Mouse (Mus musculus): Measurements from ENCODE around the gene Fstl3. TPM values are rescaled to one million over a fixed set of nuclear protein-coding genes. Genes with fewer than 3 reads are reported as not detected.

The Fstl3 gene
- polyA plus RNA-seq, 1 experiment from 2014 or later, result 1.3 TPM

GRCm38 (mm10) chr10:79766001-79766507, 11.0 kb upstream of the Fstl3 start:
- H3K9ac ChIP-seq, result peak overlapping the region; percentile 95
- peak overlapping the region; percentile 94 for H3K27ac ChIP-seq
- peak overlapping the region; percentile 91 for H3K4me3 ChIP-seq
- ATAC-seq (ENCODE audit: low FRiP score), result peak; percentile 9
- no peaks in the 10 kb centered on the region for H3K9me3 ChIP-seq
- peaks cover 23% of the 10 kb centered on the region for H3K36me3 ChIP-seq
- WGBS, result 9% methylated on average over 16 of the region's 16 CpGs
- H3K4me2 ChIP-seq, result peak overlapping the region; percentile 97
- peaks cover 46% of the 10 kb centered on the region for H3K4me1 ChIP-seq (replicated peaks)
- H3K27me3 ChIP-seq, result peaks cover 7% of the 10 kb centered on the region; the same call in 1 of the 2 replicates

- Histone ChIP-seq H3K4me2 (peak within 1 kb of the TSS; percentile 97), H3K4me1 (replicated peaks) (peaks cover 46% of the 10 kb centered on the region), H3K27ac (peak within 1 kb of the TSS; percentile 94), H3K9ac (peak within 1 kb of the TSS; percentile 95), H3K4me3 (peak within 1 kb of the TSS; percentile 91), H3K9me3 (no peaks in the 10 kb centered on the region), H3K36me3 (peaks cover 17% of the 10 kb centered on the region), H3K27me3 (peaks cover 8% of the 10 kb centered on the region; the same call in 1 of the 2 replicates)
- peak; percentile 89 for ATAC-seq (ENCODE audit: low FRiP score)
- under 1% methylated on average over 101 of the region's 101 CpGs for WGBS
Measured at GRCm38 (mm10) chr10:79766508-79767325, 10.4 kb upstream of the Fstl3 start, which contains the start of gene Rnf126. TSS of gene Rnf126 (minus strand) at chr10:79766952.

- H3K36me3 ChIP-seq, result peaks cover 8% of the 10 kb centered on the region
- H3K4me1 ChIP-seq (replicated peaks), result peaks cover 46% of the 10 kb centered on the region
- no peaks in the 10 kb centered on the region for H3K9me3 ChIP-seq
- ATAC-seq (ENCODE audit: low FRiP score), result peak; percentile 88
- peak overlapping the region; percentile 91 for H3K4me3 ChIP-seq
- peaks cover 8% of the 10 kb centered on the region; the same call in 1 of the 2 replicates for H3K27me3 ChIP-seq
- WGBS, result 11% methylated on average over 40 of the region's 40 CpGs
- H3K9ac ChIP-seq, result peak overlapping the region; percentile 95
- peak overlapping the region; percentile 94 for H3K27ac ChIP-seq
- peak overlapping the region; percentile 97 for H3K4me2 ChIP-seq
Measured at GRCm38 (mm10) chr10:79767372-79768244, 9.5 kb upstream of the Fstl3 start.

GRCm38 (mm10) chr10:79768400-79768799, 8.7 kb upstream of the Fstl3 start:
- no peaks in the 10 kb centered on the region for H3K9me3 ChIP-seq
- no peak overlapping the region for H3K9ac ChIP-seq
- H3K4me1 ChIP-seq (replicated peaks), result peaks cover 40% of the 10 kb centered on the region
- peaks cover 8% of the 10 kb centered on the region; the same call in 1 of the 2 replicates for H3K27me3 ChIP-seq
- peak overlapping the region; percentile 94; the same call in 1 of the 2 replicates for H3K27ac ChIP-seq
- H3K36me3 ChIP-seq, result no peaks in the 10 kb centered on the region
- 2% methylated on average over 5 of the region's 5 CpGs for WGBS
- peak overlapping the region; percentile 97; the same call in 1 of the 2 replicates for H3K4me2 ChIP-seq
- no peak for ATAC-seq (ENCODE audit: low FRiP score)
- H3K4me3 ChIP-seq, result no peak overlapping the region

GRCm38 (mm10) chr10:79769329-79769728, 7.7 kb upstream of the Fstl3 start:
- ATAC-seq (ENCODE audit: low FRiP score), result no peak
- Histone ChIP-seq H3K36me3 (no peaks in the 10 kb centered on the region), H3K4me2 (no peak overlapping the region), H3K9me3 (no peaks in the 10 kb centered on the region), H3K27me3 (peaks cover 8% of the 10 kb centered on the region; the same call in 1 of the 2 replicates), H3K9ac (no peak overlapping the region), H3K4me1 (replicated peaks) (peaks cover 30% of the 10 kb centered on the region), H3K4me3 (no peak overlapping the region), H3K27ac (no peak overlapping the region)
- WGBS, result 25% methylated on average over 4 of the region's 4 CpGs

- Histone ChIP-seq H3K9ac (no peak overlapping the region), H3K36me3 (no peaks in the 10 kb centered on the region), H3K4me2 (no peak overlapping the region), H3K4me1 (replicated peaks) (peaks cover 17% of the 10 kb centered on the region), H3K27ac (no peak overlapping the region), H3K9me3 (no peaks in the 10 kb centered on the region), H3K27me3 (peaks cover 26% of the 10 kb centered on the region), H3K4me3 (no peak overlapping the region)
- 98% methylated on average over 3 of the region's 3 CpGs for WGBS
- no peak for ATAC-seq (ENCODE audit: low FRiP score)
Measured at GRCm38 (mm10) chr10:79772320-79772719, 4.8 kb upstream of the Fstl3 start.

GRCm38 (mm10) chr10:79773208-79773607, 3.9 kb upstream of the Fstl3 start:
- no peak for ATAC-seq (ENCODE audit: low FRiP score)
- peaks cover 35% of the 10 kb centered on the region for H3K27me3 ChIP-seq

GRCm38 (mm10) chr10:79774486-79775279, 2.4 kb upstream of the Fstl3 start:
- Histone ChIP-seq H3K9ac (no peak overlapping the region), H3K9me3 (no peaks in the 10 kb centered on the region), H3K27me3 (peaks cover 50% of the 10 kb centered on the region), H3K27ac (no peak overlapping the region), H3K4me2 (no peak overlapping the region), H3K4me1 (replicated peaks) (peaks cover 23% of the 10 kb centered on the region), H3K4me3 (no peak overlapping the region), H3K36me3 (no peaks in the 10 kb centered on the region)
- no peak for ATAC-seq (ENCODE audit: low FRiP score)
- 56% methylated on average over 5 of the region's 5 CpGs for WGBS

More at GRCm38 (mm10) chr10:79773208-79773607, 3.9 kb upstream of the Fstl3 start:
- no peaks in the 10 kb centered on the region for H3K9me3 ChIP-seq
- no peaks in the 10 kb centered on the region for H3K36me3 ChIP-seq
- no peak overlapping the region for H3K27ac ChIP-seq
- 93% methylated on average over 2 of the region's 2 CpGs for WGBS
- no peak overlapping the region for H3K4me2 ChIP-seq
- H3K9ac ChIP-seq, result no peak overlapping the region
- peaks cover 16% of the 10 kb centered on the region for H3K4me1 ChIP-seq (replicated peaks)
- no peak overlapping the region for H3K4me3 ChIP-seq

GRCm38 (mm10) chr10:79778006-79778405, 934 bp downstream of the Fstl3 start:
- H3K9me3 ChIP-seq, result no peaks in the 10 kb centered on the region
- no peak overlapping the region for H3K9ac ChIP-seq
- no peaks in the 10 kb centered on the region for H3K36me3 ChIP-seq
- H3K4me2 ChIP-seq, result no peak overlapping the region
- WGBS, result 10% methylated on average over 15 of the region's 15 CpGs
- peaks cover 70% of the 10 kb centered on the region for H3K27me3 ChIP-seq
- H3K27ac ChIP-seq, result no peak overlapping the region
- H3K4me1 ChIP-seq (replicated peaks), result peaks cover 37% of the 10 kb centered on the region
- H3K4me3 ChIP-seq, result no peak overlapping the region
- no peak for ATAC-seq (ENCODE audit: low FRiP score)

- Histone ChIP-seq H3K9ac (no peak overlapping the region), H3K27ac (no peak overlapping the region), H3K27me3 (peaks cover 78% of the 10 kb centered on the region), H3K4me2 (no peak overlapping the region), H3K9me3 (no peaks in the 10 kb centered on the region), H3K36me3 (no peaks in the 10 kb centered on the region), H3K4me1 (replicated peaks) (peaks cover 39% of the 10 kb centered on the region), H3K4me3 (no peak overlapping the region)
- ATAC-seq (ENCODE audit: low FRiP score), result no peak
- 12% methylated on average over 2 of the region's 2 CpGs for WGBS
Measured at GRCm38 (mm10) chr10:79779193-79779592, 2.1 kb downstream of the Fstl3 start.
